Mouse (Mus musculus) forebrain, embryonic 10.5 days (tissue): ENCODE measurements at regions not wholly inside any gene's neighbourhood (a gene's known extent, or its start where the extent isn't known, plus 50 kb on each side); places are given as distances from the start of the nearest gene placed in this dataset.

Experiments used
- DNase-seq: peaks from one replicate; pipeline ENCODE4 v3.0.0-alpha.2; 2017; ENCODE audit warnings: low spot score; ENCODE audit errors: extremely low spot score
- H3K27ac ChIP-seq: fragments of 300-500 bp; sonication (generic); 2 replicates; pipeline ENCODE4 v1.5.1; 2016; ENCODE audit warnings: mild to moderate bottlenecking
- H3K27me3 ChIP-seq: fragments of 300-500 bp; sonication (generic); 2 replicates; pipeline ENCODE4 v1.6.1; 2016; ENCODE audit warnings: mild to moderate bottlenecking; ENCODE audit not compliant: poor library complexity, severe bottlenecking
- H3K36me3 ChIP-seq: fragments of 300-500 bp; sonication (generic); replicated peaks from 2 replicates; pipeline ENCODE4 v1.6.1; 2016; ENCODE audit warnings: mild to moderate bottlenecking, moderate library complexity
- H3K4me1 ChIP-seq: fragments of 300-500 bp; sonication (generic); 2 replicates; pipeline ENCODE4 v1.6.1; 2016
- H3K4me3 ChIP-seq: fragments of 300-500 bp; sonication (generic); 2 replicates; pipeline ENCODE4 v1.5.1; 2016; ENCODE audit warnings: mild to moderate bottlenecking, moderate library complexity
- H3K9me3 ChIP-seq: fragments of 300-500 bp; sonication (generic); 2 replicates; pipeline ENCODE4 v1.6.1; 2016; ENCODE audit warnings: mild to moderate bottlenecking, moderate library complexity
- WGBS: fragments of 180-500 bp; shearing (Covaris S2); methylation state at CpG from one replicate; pipeline ENCODE4 v1.1.7; 2016; 5-methylcytosine and 5-hydroxymethylcytosine counted together

DNA sequence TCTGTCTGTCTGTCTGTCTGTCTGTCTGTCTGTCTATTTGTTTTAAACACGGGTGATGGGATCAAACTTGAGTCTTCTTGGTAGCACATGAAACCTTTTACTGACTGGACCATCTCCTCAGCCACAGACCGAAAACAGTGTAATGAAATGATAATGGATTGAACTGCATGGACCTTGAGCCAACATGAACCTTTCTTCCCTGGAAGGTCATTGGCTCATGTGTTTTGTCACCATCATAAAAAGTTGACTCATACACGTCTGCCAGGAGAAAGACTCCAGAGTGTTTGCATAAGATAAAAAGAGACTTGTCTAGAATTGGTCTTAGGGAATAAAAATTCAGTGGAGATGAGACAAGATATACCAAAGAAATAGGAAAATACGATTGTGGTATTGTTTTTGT, 176.4 kb downstream of the Gm10295 start:
- no peaks in the 10 kb centered on the region for H3K4me1 ChIP-seq
- H3K4me3 ChIP-seq, result no peak overlapping the region
- 85% methylated on average over 4 of the region's 4 CpGs for WGBS
- no peaks in the 10 kb centered on the region for H3K27me3 ChIP-seq
- no peak overlapping the region for H3K27ac ChIP-seq
- DNase-seq, result no peak
- H3K9me3 ChIP-seq, result no peaks in the 10 kb centered on the region
- H3K36me3 ChIP-seq, result no peaks in the 10 kb centered on the region

DNA sequence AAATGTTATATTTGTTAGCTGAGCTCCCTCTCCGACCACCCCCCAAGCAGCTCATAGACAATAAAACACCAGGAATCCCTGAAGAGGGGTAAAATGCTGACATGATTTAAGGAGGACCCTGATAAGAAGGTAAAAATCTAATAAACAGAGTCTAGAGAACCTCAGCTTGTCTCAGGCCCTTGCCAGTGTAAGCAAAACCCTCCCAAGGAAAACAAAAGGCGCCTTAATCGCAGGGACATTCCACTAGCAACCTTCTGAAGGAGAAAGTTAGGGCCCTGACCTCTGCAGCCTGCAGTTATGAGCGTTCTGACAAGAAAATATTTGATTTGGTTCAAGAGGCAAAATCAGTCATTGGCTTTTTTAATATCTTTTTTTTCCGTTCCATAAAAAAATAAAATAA, 212.2 kb downstream of the Gm10295 start:
- H3K4me3 ChIP-seq, result no peak overlapping the region
- no peaks in the 10 kb centered on the region for H3K36me3 ChIP-seq
- 76% methylated on average over 5 of the region's 5 CpGs for WGBS
- no peaks in the 10 kb centered on the region for H3K27me3 ChIP-seq
- peaks cover 7% of the 10 kb centered on the region for H3K4me1 ChIP-seq
- no peaks in the 10 kb centered on the region for H3K9me3 ChIP-seq
- H3K27ac ChIP-seq, result no peak overlapping the region
- no peak for DNase-seq

DNA sequence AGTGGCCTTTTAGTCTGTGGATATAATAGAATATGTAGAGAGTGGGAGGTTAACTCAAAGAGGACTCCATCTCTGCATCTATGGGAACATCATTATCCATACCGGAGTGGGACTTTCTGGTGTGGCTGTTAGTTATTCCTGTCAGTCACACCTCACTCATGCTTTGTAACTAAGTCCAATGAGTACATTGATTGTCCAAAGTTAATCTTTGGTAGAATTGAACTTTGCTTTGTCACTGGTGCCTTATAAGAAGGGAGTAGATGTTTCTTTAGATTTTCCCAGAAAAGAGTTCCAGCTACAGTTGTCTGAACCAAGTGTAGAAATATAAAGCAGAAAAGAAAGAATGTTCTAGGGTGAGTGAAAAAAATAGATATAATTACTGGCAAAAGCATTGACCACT, 221.3 kb downstream of the Gm10295 start:
- no peak overlapping the region for H3K4me3 ChIP-seq
- H3K4me1 ChIP-seq, result no peaks in the 10 kb centered on the region
- H3K27me3 ChIP-seq, result no peaks in the 10 kb centered on the region
- H3K36me3 ChIP-seq, result no peaks in the 10 kb centered on the region
- DNase-seq, result no peak
- 91% methylated on average over 1 of the region's 1 CpGs for WGBS
- no peaks in the 10 kb centered on the region for H3K9me3 ChIP-seq
- H3K27ac ChIP-seq, result no peak overlapping the region

GRCm38 (mm10) chr7:71128928-71129327, 222.4 kb downstream of the Gm10295 start:
- Histone ChIP-seq H3K27ac (no peak overlapping the region), H3K4me3 (no peak overlapping the region), H3K27me3 (no peaks in the 10 kb centered on the region), H3K36me3 (no peaks in the 10 kb centered on the region), H3K4me1 (no peaks in the 10 kb centered on the region), H3K9me3 (no peaks in the 10 kb centered on the region)
- DNase-seq, result no peak
- 78% methylated on average over 3 of the region's 3 CpGs for WGBS

DNA sequence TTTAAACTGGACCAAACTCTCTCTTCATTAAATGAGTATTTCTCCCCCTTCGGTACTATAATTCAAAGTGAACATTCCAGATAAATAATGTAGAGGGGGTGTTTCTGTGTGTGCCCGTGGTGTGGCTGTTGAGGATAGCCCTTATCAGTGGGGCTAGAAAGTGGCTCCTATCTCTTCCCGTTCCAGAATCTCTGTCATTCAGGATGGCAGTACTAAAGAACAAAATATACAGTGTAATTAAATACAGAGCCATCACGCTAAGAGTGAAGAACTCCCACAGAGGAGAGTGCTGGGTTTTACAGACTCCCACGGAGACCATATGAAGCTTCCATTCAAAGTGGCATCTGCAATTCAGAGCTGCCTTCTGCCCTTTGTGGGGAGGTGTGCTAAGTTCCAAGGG, 229.8 kb downstream of the Gm10295 start:
- H3K4me3 ChIP-seq, result no peak overlapping the region
- no peaks in the 10 kb centered on the region for H3K4me1 ChIP-seq
- no peaks in the 10 kb centered on the region for H3K27me3 ChIP-seq
- no peaks in the 10 kb centered on the region for H3K36me3 ChIP-seq
- DNase-seq, result no peak
- no peaks in the 10 kb centered on the region for H3K9me3 ChIP-seq
- H3K27ac ChIP-seq, result no peak overlapping the region
- WGBS, result 61% methylated on average over 5 of the region's 5 CpGs

DNA sequence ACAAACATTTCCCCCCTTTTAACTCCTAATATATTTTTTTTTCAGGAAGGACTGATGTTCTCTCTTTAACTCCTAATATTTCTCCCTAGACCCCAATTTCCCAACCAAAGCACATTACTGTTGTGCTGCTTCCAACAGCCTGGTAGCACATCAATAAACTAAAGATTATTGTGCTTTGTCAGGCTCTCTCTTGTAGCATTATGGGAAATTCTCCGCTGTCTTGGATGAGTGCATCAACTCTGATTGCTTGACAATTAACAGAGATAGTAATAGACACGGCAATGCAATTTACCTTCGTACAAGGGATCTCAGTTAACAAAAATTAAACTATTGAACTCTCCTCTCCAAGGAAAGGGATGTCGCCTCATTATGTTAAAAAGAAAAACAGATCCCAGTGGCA, 230.3 kb downstream of the Gm10295 start:
- DNase-seq, result no peak
- H3K4me3 ChIP-seq, result no peak overlapping the region
- no peaks in the 10 kb centered on the region for H3K27me3 ChIP-seq
- WGBS, result 91% methylated on average over 4 of the region's 4 CpGs
- H3K27ac ChIP-seq, result no peak overlapping the region
- no peaks in the 10 kb centered on the region for H3K36me3 ChIP-seq
- H3K9me3 ChIP-seq, result no peaks in the 10 kb centered on the region
- H3K4me1 ChIP-seq, result no peaks in the 10 kb centered on the region

- Histone ChIP-seq H3K27ac (no peak overlapping the region), H3K4me3 (no peak overlapping the region), H3K36me3 (no peaks in the 10 kb centered on the region), H3K27me3 (no peaks in the 10 kb centered on the region), H3K4me1 (no peaks in the 10 kb centered on the region), H3K9me3 (no peaks in the 10 kb centered on the region)
- WGBS, result 88% methylated on average over 6 of the region's 6 CpGs
- DNase-seq, result no peak
Observed at GRCm38 (mm10) chr7:71119987-71120386, 231.3 kb downstream of the Gm10295 start.

DNA sequence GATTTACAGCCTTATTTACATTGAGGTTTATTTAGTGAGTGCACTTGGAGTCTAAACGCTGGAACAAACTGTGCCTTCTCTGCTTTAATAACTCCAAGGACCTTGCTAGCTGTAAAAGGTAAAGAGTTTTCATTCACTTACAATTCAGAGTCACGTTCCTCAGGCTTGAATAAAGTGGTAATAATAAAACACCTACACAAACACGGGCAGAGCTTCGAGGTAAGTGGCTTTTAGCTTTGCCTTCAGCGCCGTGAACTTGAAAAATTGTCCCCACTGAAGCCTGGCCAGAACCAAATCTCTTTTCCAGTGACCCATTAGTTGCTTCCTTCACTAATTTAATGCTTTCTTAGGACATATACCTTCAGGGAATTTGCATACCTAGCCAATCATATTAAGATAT, 244.2 kb downstream of the Gm10295 start:
- Histone ChIP-seq H3K4me1 (no peaks in the 10 kb centered on the region), H3K27me3 (no peaks in the 10 kb centered on the region), H3K9me3 (no peaks in the 10 kb centered on the region), H3K4me3 (no peak overlapping the region), H3K36me3 (no peaks in the 10 kb centered on the region), H3K27ac (no peak overlapping the region)
- DNase-seq, result no peak
- WGBS, result 93% methylated on average over 6 of the region's 6 CpGs

DNA sequence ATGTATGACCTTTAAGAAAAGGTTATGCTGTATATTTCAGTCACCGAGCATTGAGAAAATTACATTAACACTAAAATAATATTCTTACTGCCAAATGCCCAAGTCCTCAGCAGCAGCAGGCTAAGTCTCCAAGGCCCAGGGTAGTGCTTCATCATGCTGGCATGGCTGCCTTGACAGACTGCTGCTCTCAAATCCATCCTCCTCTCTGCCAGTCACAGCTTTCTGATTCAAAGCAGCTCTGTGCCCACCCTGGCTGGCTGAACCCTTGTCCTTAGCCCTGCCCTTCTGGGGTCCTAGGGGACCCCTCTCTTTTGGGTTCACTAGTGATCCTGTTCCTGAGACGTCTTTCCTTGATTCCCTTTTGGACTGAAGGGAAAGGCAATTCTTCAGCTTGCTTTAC, 251.0 kb downstream of the Gm10295 start:
- H3K27ac ChIP-seq, result no peak overlapping the region

GRCm38 (mm10) chr7:71098276-71098675, 253.0 kb downstream of the Gm10295 start:
- no peak for DNase-seq
- 55% methylated on average over 4 of the region's 4 CpGs for WGBS

More for the DNA sequence above, 251.0 kb downstream of the Gm10295 start:
- H3K4me3 ChIP-seq, result no peak overlapping the region
- no peaks in the 10 kb centered on the region for H3K27me3 ChIP-seq
- H3K4me1 ChIP-seq, result no peaks in the 10 kb centered on the region
- no peak for DNase-seq
- H3K9me3 ChIP-seq, result no peaks in the 10 kb centered on the region
- H3K36me3 ChIP-seq, result no peaks in the 10 kb centered on the region
- 83% methylated on average over 2 of the region's 2 CpGs for WGBS

DNA sequence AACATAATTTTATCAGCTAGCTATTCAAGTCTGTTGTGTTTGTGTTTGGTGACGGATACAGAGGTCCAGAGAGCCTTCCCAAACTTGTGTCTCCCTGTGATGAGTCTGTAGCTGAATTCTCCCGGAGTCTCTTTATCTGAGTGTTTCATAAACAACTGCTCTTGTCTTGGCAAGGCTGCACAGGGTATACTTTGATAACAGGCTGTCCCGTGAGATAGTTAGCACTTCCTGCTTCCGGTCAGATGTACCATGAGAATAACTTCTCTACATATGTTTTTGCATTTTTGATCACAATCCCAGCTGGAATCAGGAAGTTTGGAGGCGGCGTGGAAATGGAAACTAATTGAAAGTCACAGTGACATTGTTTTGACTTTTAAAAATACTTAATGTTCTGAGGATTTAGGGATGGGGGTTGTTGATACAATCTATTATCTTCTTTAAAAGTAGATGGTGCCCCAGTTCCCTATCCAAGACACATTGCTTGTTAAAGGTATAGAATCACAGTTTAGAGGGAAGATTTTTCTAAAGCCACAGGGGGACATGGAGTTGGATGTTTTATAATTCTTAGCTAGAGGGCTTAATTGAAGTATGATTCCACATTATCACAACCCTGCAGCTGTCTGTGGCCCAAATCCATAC, 257.9 kb downstream of the Gm10295 start:
- H3K4me3 ChIP-seq, result no peak overlapping the region
- no peak overlapping the region for H3K27ac ChIP-seq
- no peaks in the 10 kb centered on the region for H3K9me3 ChIP-seq
- no peak for DNase-seq
- 73% methylated on average over 6 of the region's 6 CpGs for WGBS
- H3K36me3 ChIP-seq, result no peaks in the 10 kb centered on the region
- no peaks in the 10 kb centered on the region for H3K27me3 ChIP-seq
- H3K4me1 ChIP-seq, result no peaks in the 10 kb centered on the region

More at GRCm38 (mm10) chr7:71098276-71098675, 253.0 kb downstream of the Gm10295 start:
- no peak overlapping the region for H3K4me3 ChIP-seq
- H3K36me3 ChIP-seq, result no peaks in the 10 kb centered on the region
- no peaks in the 10 kb centered on the region for H3K27me3 ChIP-seq
- H3K9me3 ChIP-seq, result no peaks in the 10 kb centered on the region
- no peak overlapping the region for H3K27ac ChIP-seq
- H3K4me1 ChIP-seq, result no peaks in the 10 kb centered on the region

DNA sequence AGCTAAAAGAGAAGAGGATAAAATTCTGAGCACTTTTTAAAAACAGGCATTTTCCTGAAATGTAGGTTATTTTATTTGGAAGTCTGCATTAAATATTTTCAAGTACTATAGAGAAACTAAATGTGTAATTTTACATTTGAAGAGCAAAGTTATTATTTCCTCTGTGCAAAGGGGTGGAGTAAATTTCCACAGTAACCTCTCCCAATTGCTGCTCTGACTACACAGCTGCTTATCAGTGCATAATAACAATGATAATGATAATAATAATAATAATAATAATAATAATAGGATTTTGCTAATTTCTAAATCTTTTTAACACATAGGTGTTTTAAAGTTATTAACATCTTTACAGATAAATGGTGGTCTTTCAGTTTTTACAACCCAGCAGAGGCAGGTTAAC, 258.5 kb downstream of the Gm10295 start:
- H3K4me1 ChIP-seq, result no peaks in the 10 kb centered on the region
- no peaks in the 10 kb centered on the region for H3K27me3 ChIP-seq
- H3K9me3 ChIP-seq, result no peaks in the 10 kb centered on the region
- H3K27ac ChIP-seq, result no peak overlapping the region
- H3K4me3 ChIP-seq, result no peak overlapping the region
- no peaks in the 10 kb centered on the region for H3K36me3 ChIP-seq
- no peak for DNase-seq

DNA sequence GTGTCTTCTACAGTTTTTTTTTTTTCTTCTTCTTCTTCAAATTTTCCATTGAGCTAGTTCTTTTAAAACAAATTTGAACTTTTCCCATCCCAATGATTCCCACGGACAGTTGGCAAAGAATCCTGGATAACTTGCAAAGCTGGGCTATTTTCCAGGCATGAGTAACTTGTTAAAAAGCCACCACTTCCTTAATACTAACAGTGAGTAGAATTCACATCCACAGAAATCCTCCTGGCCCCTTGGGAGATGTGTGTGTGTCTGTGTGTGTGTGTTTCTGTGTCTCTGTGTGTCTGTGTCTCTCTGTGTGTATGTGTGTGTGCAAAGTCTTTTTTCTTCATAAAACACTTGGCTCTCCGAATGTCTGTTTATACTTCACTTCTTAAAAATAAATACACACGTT, 259.0 kb downstream of the Gm10295 start:
- Histone ChIP-seq H3K27me3 (no peaks in the 10 kb centered on the region), H3K9me3 (no peaks in the 10 kb centered on the region), H3K36me3 (no peaks in the 10 kb centered on the region), H3K4me3 (no peak overlapping the region), H3K4me1 (no peaks in the 10 kb centered on the region), H3K27ac (no peak overlapping the region)
- DNase-seq, result no peak
- WGBS, result 86% methylated on average over 3 of the region's 3 CpGs
